Mouse (Mus musculus) stomach, postnatal 0 days (tissue): ENCODE results near the gene Dhx29. TPM values are rescaled to one million over a fixed set of nuclear protein-coding genes. Genes with fewer than 3 reads are reported as not detected.
"Not testable (repeated sequence)": the region's sequence is repeated elsewhere in the genome, so short reads cannot be mapped to it uniquely, and the experiment has no call there.

Source experiments
- ATAC-seq: fragments of 200-750 bp; cut with Nextera tagmentation; 2 replicates; pipeline ENCODE4 v1.8.0; 2017; ENCODE audit not compliant: low FRiP score, low TSS enrichment
- DNase-seq: peaks from one replicate; pipeline ENCODE4 v3.0.0-alpha.2; 2016; ENCODE audit warnings: low spot score
- H3K27ac ChIP-seq: fragments of 300-500 bp; sonication (generic); replicated peaks from 2 replicates; pipeline ENCODE4 v1.5.1; 2014; ENCODE audit warnings: mild to moderate bottlenecking, control low read depth
- H3K27me3 ChIP-seq: fragments of 300-500 bp; sonication (generic); 2 replicates; pipeline ENCODE4 v1.6.1; 2014; ENCODE audit warnings: low read length; ENCODE audit not compliant: control insufficient read depth, insufficient read depth
- H3K36me3 ChIP-seq: fragments of 300-500 bp; sonication (generic); 2 replicates; pipeline ENCODE4 v1.6.1; 2014; ENCODE audit warnings: low read length, mixed read lengths; ENCODE audit not compliant: control insufficient read depth, insufficient read depth
- H3K4me1 ChIP-seq: fragments of 300-500 bp; sonication (generic); replicated peaks from 2 replicates; pipeline ENCODE4 v1.6.1; 2014; ENCODE audit warnings: antibody characterized with exemption; ENCODE audit not compliant: control insufficient read depth, insufficient read depth
- H3K4me2 ChIP-seq: fragments of 300-500 bp; sonication (generic); replicated peaks from 2 replicates; pipeline ENCODE4 v1.6.1; 2014; ENCODE audit warnings: low read depth, mild to moderate bottlenecking, control low read depth, moderate library complexity
- H3K4me3 ChIP-seq: fragments of 300-500 bp; sonication (generic); 2 replicates; pipeline ENCODE4 v1.5.1; 2014; ENCODE audit warnings: low read depth, low read length, control low read depth
- H3K9ac ChIP-seq: fragments of 300-500 bp; sonication (generic); 2 replicates; pipeline ENCODE4 v1.6.1; 2014; ENCODE audit warnings: mild to moderate bottlenecking, low read length, control low read depth, mixed read lengths
- H3K9me3 ChIP-seq: fragments of 300-500 bp; sonication (generic); 2 replicates; pipeline ENCODE4 v1.6.1; 2016; ENCODE audit warnings: low read length; ENCODE audit not compliant: control insufficient read depth
- CTCF ChIP-seq: IDR thresholded peaks from 2 replicates; pipeline ENCODE4 v1.5.1; 2016; ENCODE audit warnings: antibody characterized with exemption, low read depth, mild to moderate bottlenecking, moderate library complexity
- EP300 ChIP-seq: optimal IDR thresholded peaks from 2 replicates; pipeline ENCODE3; 2016; ENCODE audit warnings: antibody characterized with exemption
- WGBS: fragments of 180-500 bp; shearing (Covaris S2); extraction: QIAGEN DNeasy Blood & Tissue Kit; methylation state at CpG from one replicate; pipeline ENCODE4 v1.1.7; 2014; 5-methylcytosine and 5-hydroxymethylcytosine counted together
- polyA plus RNA-seq: library from polyadenylated mRNA; unstranded; fragments of >200 nt; fragmentation: Nextera tagmentation; extraction: Ambion mirVana; gene quantifications from 2 replicates; pipeline ENCODE4 v1.2.1, GENCODE M21; 2015

The Dhx29 gene
- polyA plus RNA-seq, 1 experiment from 2014 or later: 13.0 TPM

- Histone ChIP-seq H3K27ac (no peak overlapping the region), H3K36me3 (no peaks in the 10 kb centered on the region), H3K9ac (no peak overlapping the region), H3K4me2 (no peak overlapping the region), H3K4me1 (peaks cover 11% of the 10 kb centered on the region; the same call in 1 of the 2 replicates), H3K9me3 (no peaks in the 10 kb centered on the region), H3K27me3 (peaks cover 18% of the 10 kb centered on the region), H3K4me3 (no peak overlapping the region)
- no peak for TF ChIP-seq CTCF
- TF ChIP-seq EP300: no peak
- no peak for ATAC-seq
- WGBS: 77% methylated on average over 6 of the region's 6 CpGs
- no peak for DNase-seq
Observed at GRCm38 (mm10) chr13:112997369-112997768, 70.1 kb downstream of the Dhx29 start.

DNA sequence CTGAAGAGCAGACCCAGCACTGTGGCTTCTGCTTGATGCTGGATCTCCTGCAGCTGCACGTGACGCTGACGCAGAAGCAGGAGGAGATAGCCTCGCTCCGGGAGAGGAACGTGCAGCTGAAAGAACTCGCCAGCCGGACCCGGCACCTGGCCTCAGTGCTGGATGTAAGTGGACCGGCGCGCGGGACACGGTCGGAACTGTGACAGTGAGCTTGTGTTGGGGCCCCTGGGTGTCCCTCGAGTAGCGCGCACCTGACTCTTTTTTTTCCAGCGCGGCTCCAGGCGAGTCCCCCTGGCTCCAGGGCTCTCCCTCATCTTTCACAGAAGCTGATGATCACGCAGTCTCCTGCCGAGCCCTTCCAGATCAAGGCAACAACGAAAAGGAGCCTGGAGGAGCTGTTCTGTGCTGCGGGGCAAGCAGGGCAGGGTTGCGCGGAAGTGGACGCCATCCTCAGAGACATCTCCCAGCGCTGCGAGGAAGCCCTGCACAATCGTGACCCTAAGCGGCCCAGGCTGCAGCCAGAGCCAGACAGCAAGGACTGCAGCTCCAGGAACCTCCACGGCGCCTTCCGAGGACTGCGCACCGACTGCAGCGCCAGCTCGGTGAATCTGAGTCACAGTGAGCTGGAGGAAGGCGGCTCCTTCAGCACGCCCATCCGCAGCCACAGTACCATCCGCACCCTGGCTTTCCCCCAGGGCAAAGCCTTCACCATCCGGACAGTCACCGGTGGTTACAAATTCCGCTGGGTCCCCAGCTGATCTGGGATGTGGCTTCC, 71.4 kb downstream of the Dhx29 start:
- Histone ChIP-seq H3K9ac (peak overlapping the region; percentile 45; the same call in 1 of the 2 replicates), H3K9me3 (no peaks in the 10 kb centered on the region), H3K27me3 (peaks cover 16% of the 10 kb centered on the region), H3K27ac (no peak overlapping the region), H3K4me2 (peak overlapping the region; percentile 77), H3K4me1 (peaks cover 9% of the 10 kb centered on the region; the same call in 1 of the 2 replicates), H3K4me3 (peak overlapping the region; percentile 39), H3K36me3 (no peaks in the 10 kb centered on the region)
- WGBS: under 1% methylated on average over 46 of the region's 46 CpGs
- TF ChIP-seq EP300 (no peak), CTCF (no peak)
- DNase-seq: peak; percentile 62
- ATAC-seq: peak; percentile 58; the same call in 1 of the 2 replicates

GRCm38 (mm10) chr13:113000090-113000489, 72.8 kb downstream of the Dhx29 start:
- Histone ChIP-seq H3K36me3 (no peaks in the 10 kb centered on the region), H3K4me3 (no peak overlapping the region), H3K27ac (no peak overlapping the region; the same call in 1 of the 2 replicates), H3K9me3 (no peaks in the 10 kb centered on the region), H3K9ac (no peak overlapping the region), H3K4me1 (peaks cover 4% of the 10 kb centered on the region; the same call in 1 of the 2 replicates), H3K4me2 (no peak overlapping the region), H3K27me3 (peaks cover 12% of the 10 kb centered on the region; the same call in 1 of the 2 replicates)
- peak; percentile 30; the same call in 1 of the 2 replicates for ATAC-seq
- 53% methylated on average over 3 of the region's 3 CpGs for WGBS
- no peak for DNase-seq
- no peak for TF ChIP-seq EP300
- TF ChIP-seq CTCF: no peak

DNA sequence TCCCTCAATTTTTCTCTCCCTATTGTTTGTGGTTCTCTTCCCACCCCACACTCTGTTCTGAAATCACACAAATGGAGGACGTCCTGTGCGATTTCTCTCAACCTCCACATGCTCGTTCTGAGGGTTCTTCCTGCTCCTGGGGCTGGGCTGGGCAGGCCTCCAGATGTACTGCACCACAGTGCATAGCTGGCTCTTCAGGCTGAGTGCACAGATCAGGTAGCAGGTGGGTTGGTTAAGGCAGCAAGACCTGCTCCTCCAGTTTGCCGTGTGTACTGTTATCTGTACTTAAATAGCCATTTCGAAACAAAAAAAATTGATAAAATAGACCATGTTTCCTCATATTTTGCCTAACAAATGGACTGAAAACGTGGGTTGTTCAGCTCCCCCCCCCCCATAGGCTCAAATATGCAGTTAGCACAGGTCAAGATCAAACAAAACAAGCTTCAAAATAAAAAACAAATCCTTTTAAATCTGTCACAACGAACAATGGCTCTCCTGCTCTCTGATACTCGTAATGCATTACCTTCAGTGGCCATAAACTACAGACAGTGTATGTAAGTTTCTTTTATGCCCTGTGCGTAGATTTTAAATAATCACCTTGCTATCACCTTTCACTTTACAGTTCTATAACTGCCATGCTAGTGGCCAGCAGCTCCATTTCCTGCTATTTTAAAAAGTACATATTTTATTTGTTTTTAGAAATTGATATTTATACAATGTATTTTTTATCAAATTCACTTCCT, 73.5 kb downstream of the Dhx29 start:
- 53% methylated on average over 9 of the region's 9 CpGs for WGBS
- Histone ChIP-seq H3K36me3 (no peaks in the 10 kb centered on the region), H3K4me2 (peak overlapping the region; percentile 26; the same call in 1 of the 2 replicates), H3K27ac (no peak overlapping the region; the same call in 1 of the 2 replicates), H3K4me3 (no peak overlapping the region), H3K9me3 (no peaks in the 10 kb centered on the region), H3K9ac (no peak overlapping the region), H3K27me3 (peaks cover 12% of the 10 kb centered on the region; the same call in 1 of the 2 replicates), H3K4me1 (peaks cover 4% of the 10 kb centered on the region; the same call in 1 of the 2 replicates)
- DNase-seq (peak; percentile 82), ATAC-seq (peak; percentile 93)
- TF ChIP-seq CTCF (no peak), EP300 (no peak)

- Histone ChIP-seq H3K4me2 (peak overlapping the region; percentile 44), H3K9ac (no peak overlapping the region), H3K4me1 (no peaks in the 10 kb centered on the region), H3K27ac (no peak overlapping the region), H3K9me3 (no peaks in the 10 kb centered on the region), H3K27me3 (no peaks in the 10 kb centered on the region), H3K36me3 (no peaks in the 10 kb centered on the region), H3K4me3 (peak overlapping the region; percentile 39)
- WGBS: 78% methylated on average over 6 of the region's 6 CpGs
- TF ChIP-seq EP300: no peak
- TF ChIP-seq CTCF: no peak
- DNase-seq (no peak), ATAC-seq (no peak)
Observed at GRCm38 (mm10) chr13:113012683-113013082, 85.4 kb downstream of the Dhx29 start.

DNA sequence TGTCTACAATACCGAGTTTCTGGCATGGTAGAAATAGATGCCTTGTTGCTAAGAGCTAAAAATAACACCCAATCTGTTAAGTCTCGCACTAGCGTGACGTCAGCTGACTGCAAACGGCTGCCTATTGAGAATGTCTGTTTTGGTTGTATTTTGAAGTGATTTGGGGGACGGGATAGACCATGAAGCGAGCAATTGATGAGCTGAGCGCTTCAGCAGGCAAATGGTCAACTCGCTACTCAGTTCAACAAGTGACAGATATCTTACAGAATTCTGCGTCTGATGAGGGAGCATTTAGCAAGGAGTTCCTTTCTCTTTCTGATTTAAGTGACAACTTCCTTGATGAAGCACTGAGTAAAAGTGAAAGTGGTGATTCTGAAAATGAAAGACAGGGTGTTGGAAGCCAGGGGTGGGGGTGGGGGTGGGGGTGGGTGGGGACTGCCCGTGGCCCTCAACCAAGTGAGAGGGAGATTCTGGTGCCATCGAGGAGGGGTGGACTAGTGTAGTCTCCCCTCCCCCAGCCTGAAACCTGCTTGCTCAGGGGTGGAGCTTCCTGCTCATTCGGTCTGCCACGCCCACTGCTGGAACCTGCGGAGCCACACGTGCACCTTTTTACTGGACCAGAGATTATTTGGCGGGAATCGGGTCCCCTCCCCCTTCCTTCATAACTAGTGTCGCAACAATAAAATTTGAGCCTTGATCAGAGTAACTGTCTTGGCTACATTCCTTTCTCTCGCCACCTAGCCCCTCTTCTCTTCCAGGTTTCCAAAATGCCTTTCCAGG, 86.1 kb downstream of the Dhx29 start:
- H3K36me3 ChIP-seq, H3K9me3 ChIP-seq: not testable (repeated sequence)

More for the DNA sequence above, 86.1 kb downstream of the Dhx29 start:
- WGBS: 31% methylated on average over 19 of the region's 20 CpGs
- H3K9ac ChIP-seq, H3K4me1 ChIP-seq, H3K27me3 ChIP-seq, H3K27ac ChIP-seq: not testable (repeated sequence)
- DNase-seq: peak; percentile 42
- ATAC-seq: peak; percentile 45; the same call in 1 of the 2 replicates
- H3K4me2 ChIP-seq: peak overlapping the region; percentile 44
- H3K4me3 ChIP-seq: peak overlapping the region; percentile 39
